Mouse (Mus musculus): ENCODE measurements around the gene Sh3kbp1. TPM values are rescaled to one million over a fixed set of nuclear protein-coding genes. Genes with fewer than 3 reads are reported as not detected.

Gene Sh3kbp1
- polyA plus RNA-seq, 1 experiment from 2014 or later = 35.0 TPM

- no peak for ATAC-seq (ENCODE audit: insufficient number of reproducible peaks, insufficient read depth, low FRiP score, low read depth)
- 76% methylated on average over 3 of the region's 3 CpGs for WGBS
- no peaks in the 10 kb centered on the region for H3K4me1 ChIP-seq (ENCODE audit: control insufficient read depth, insufficient read depth, low read length)
- H3K27ac ChIP-seq (ENCODE audit: low read length) = no peak overlapping the region
- H3K9me3 ChIP-seq (ENCODE audit: control insufficient read depth, low read depth, low read length) = no peaks in the 10 kb centered on the region
- H3K36me3 ChIP-seq (ENCODE audit: control insufficient read depth, insufficient read depth, low read length) = no peaks in the 10 kb centered on the region
- H3K27me3 ChIP-seq (ENCODE audit: control insufficient read depth, insufficient read depth, low read length) = no peaks in the 10 kb centered on the region
- H3K9ac ChIP-seq (replicated peaks; ENCODE audit: low read depth, low read length) = no peak overlapping the region
- no peak overlapping the region for H3K4me2 ChIP-seq (replicated peaks; ENCODE audit: low read depth, low read length)
- H3K4me3 ChIP-seq (ENCODE audit: low read depth, low read length) = no peak overlapping the region
Measured at GRCm38 (mm10) chrX:159912061-159912460, 285.0 kb downstream of the Sh3kbp1 start.

- WGBS = 68% methylated on average over 3 of the region's 3 CpGs
Measured at GRCm38 (mm10) chrX:159913489-159913888, 286.4 kb downstream of the Sh3kbp1 start.

GRCm38 (mm10) chrX:159915125-159915524, 288.1 kb downstream of the Sh3kbp1 start:
- no peaks in the 10 kb centered on the region for H3K36me3 ChIP-seq (ENCODE audit: control insufficient read depth, insufficient read depth, low read length)
- no peak overlapping the region for H3K4me3 ChIP-seq (ENCODE audit: low read depth, low read length)
- WGBS = 49% methylated on average over 1 of the region's 1 CpGs
- H3K27ac ChIP-seq (ENCODE audit: low read length) = no peak overlapping the region
- no peak overlapping the region for H3K9ac ChIP-seq (replicated peaks; ENCODE audit: low read depth, low read length)
- H3K27me3 ChIP-seq (ENCODE audit: control insufficient read depth, insufficient read depth, low read length) = no peaks in the 10 kb centered on the region
- H3K4me2 ChIP-seq (replicated peaks; ENCODE audit: low read depth, low read length) = no peak overlapping the region
- no peaks in the 10 kb centered on the region for H3K9me3 ChIP-seq (ENCODE audit: control insufficient read depth, low read depth, low read length)
- ATAC-seq (ENCODE audit: insufficient number of reproducible peaks, insufficient read depth, low FRiP score, low read depth) = no peak
- H3K4me1 ChIP-seq (ENCODE audit: control insufficient read depth, insufficient read depth, low read length) = no peaks in the 10 kb centered on the region

More at GRCm38 (mm10) chrX:159913489-159913888, 286.4 kb downstream of the Sh3kbp1 start:
- Histone ChIP-seq H3K4me1 (ENCODE audit: control insufficient read depth, insufficient read depth, low read length) (no peaks in the 10 kb centered on the region), H3K36me3 (ENCODE audit: control insufficient read depth, insufficient read depth, low read length) (no peaks in the 10 kb centered on the region), H3K9ac (replicated peaks; ENCODE audit: low read depth, low read length) (no peak overlapping the region), H3K9me3 (ENCODE audit: control insufficient read depth, low read depth, low read length) (no peaks in the 10 kb centered on the region), H3K4me3 (ENCODE audit: low read depth, low read length) (no peak overlapping the region), H3K27me3 (ENCODE audit: control insufficient read depth, insufficient read depth, low read length) (no peaks in the 10 kb centered on the region), H3K27ac (ENCODE audit: low read length) (no peak overlapping the region), H3K4me2 (replicated peaks; ENCODE audit: low read depth, low read length) (no peak overlapping the region)
- ATAC-seq (ENCODE audit: insufficient number of reproducible peaks, insufficient read depth, low FRiP score, low read depth) = no peak

DNA sequence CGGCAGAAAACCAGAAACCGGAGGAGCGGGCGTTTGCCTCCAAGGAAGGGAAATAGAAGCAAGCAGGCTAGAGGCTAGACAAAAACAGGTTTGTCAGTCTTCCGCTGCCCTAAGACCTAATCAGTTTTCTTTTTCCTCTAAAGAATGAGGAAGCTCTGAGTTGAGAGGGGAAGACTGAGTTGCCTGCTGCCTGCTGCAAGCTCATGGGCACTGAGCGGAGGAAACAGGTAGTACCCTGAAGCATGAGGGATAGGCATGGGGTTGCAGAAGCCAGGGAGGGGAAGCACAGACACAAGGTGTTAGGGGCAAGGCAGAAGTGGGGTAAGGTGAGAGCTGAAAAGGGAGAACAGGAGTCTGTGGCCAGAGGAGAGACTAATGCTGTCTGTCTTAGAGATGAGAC, 297.7 kb downstream of the Sh3kbp1 start:
- 86% methylated on average over 6 of the region's 6 CpGs for WGBS
- no peaks in the 10 kb centered on the region for H3K27me3 ChIP-seq (ENCODE audit: control insufficient read depth, insufficient read depth, low read length)
- no peaks in the 10 kb centered on the region for H3K9me3 ChIP-seq (ENCODE audit: control insufficient read depth, low read depth, low read length)
- no peaks in the 10 kb centered on the region for H3K4me1 ChIP-seq (ENCODE audit: control insufficient read depth, insufficient read depth, low read length)
- no peak overlapping the region for H3K27ac ChIP-seq (ENCODE audit: low read length)
- H3K4me3 ChIP-seq (ENCODE audit: low read depth, low read length) = no peak overlapping the region
- ATAC-seq (ENCODE audit: insufficient number of reproducible peaks, insufficient read depth, low FRiP score, low read depth) = no peak
- H3K4me2 ChIP-seq (replicated peaks; ENCODE audit: low read depth, low read length) = no peak overlapping the region
- no peaks in the 10 kb centered on the region for H3K36me3 ChIP-seq (ENCODE audit: control insufficient read depth, insufficient read depth, low read length)
- H3K9ac ChIP-seq (replicated peaks; ENCODE audit: low read depth, low read length) = no peak overlapping the region

DNA sequence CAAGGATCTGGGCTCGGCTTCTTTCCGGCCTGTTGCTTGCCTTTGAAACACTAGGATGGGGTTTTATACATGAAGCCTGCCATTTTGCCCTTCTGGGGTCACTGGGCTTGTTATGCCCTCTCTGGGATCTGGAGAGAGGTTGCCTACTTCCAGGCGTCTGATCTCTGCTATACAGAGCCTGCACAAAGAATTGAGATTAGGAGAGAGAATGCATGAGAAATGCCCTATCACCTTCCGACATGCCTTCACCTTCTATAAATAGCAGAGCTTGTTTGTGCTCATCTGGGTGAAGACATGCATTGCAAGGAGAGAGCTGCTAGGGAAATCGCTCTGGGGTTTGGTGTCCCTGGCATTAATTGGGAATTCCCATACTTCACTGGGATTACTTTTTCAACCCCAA, 301.1 kb downstream of the Sh3kbp1 start:
- 74% methylated on average over 5 of the region's 5 CpGs for WGBS
- ATAC-seq (ENCODE audit: insufficient number of reproducible peaks, insufficient read depth, low FRiP score, low read depth) = no peak
- H3K4me3 ChIP-seq (ENCODE audit: low read depth, low read length) = no peak overlapping the region
- H3K9ac ChIP-seq (replicated peaks; ENCODE audit: low read depth, low read length) = no peak overlapping the region
- no peak overlapping the region for H3K27ac ChIP-seq (ENCODE audit: low read length)
- H3K4me2 ChIP-seq (replicated peaks; ENCODE audit: low read depth, low read length) = no peak overlapping the region
- H3K4me1 ChIP-seq (ENCODE audit: control insufficient read depth, insufficient read depth, low read length) = no peaks in the 10 kb centered on the region
- H3K27me3 ChIP-seq (ENCODE audit: control insufficient read depth, insufficient read depth, low read length) = no peaks in the 10 kb centered on the region
- H3K36me3 ChIP-seq (ENCODE audit: control insufficient read depth, insufficient read depth, low read length) = no peaks in the 10 kb centered on the region
- H3K9me3 ChIP-seq (ENCODE audit: control insufficient read depth, low read depth, low read length) = no peaks in the 10 kb centered on the region

GRCm38 (mm10) chrX:159928834-159929233, 301.8 kb downstream of the Sh3kbp1 start:
- Histone ChIP-seq H3K36me3 (ENCODE audit: control insufficient read depth, insufficient read depth, low read length) (no peaks in the 10 kb centered on the region), H3K27me3 (ENCODE audit: control insufficient read depth, insufficient read depth, low read length) (no peaks in the 10 kb centered on the region), H3K27ac (ENCODE audit: low read length) (no peak overlapping the region), H3K9ac (replicated peaks; ENCODE audit: low read depth, low read length) (no peak overlapping the region), H3K4me2 (replicated peaks; ENCODE audit: low read depth, low read length) (no peak overlapping the region), H3K4me1 (ENCODE audit: control insufficient read depth, insufficient read depth, low read length) (no peaks in the 10 kb centered on the region), H3K9me3 (ENCODE audit: control insufficient read depth, low read depth, low read length) (no peaks in the 10 kb centered on the region), H3K4me3 (ENCODE audit: low read depth, low read length) (no peak overlapping the region)
- ATAC-seq (ENCODE audit: insufficient number of reproducible peaks, insufficient read depth, low FRiP score, low read depth) = no peak
- 74% methylated on average over 3 of the region's 3 CpGs for WGBS

DNA sequence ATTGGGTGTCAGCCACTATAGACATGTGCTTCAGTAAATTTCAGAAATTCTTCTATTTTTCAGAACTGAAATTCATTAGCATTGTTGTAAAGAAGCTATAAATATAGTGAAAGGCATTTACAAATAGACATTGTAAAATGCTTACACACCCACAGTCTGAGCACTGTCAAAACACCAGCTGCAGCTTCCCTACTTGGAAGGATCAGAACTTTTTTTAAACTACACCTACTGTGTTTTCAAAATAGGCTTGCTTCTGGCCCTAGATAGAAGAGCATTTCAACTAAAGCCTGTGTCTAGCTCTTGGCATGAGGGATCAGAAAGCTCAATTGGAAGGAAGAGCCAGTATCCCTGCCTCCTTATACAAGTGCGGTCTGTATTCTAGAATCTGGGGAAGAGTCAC, 305.0 kb downstream of the Sh3kbp1 start:
- Histone ChIP-seq H3K36me3 (ENCODE audit: control insufficient read depth, insufficient read depth, low read length) (no peaks in the 10 kb centered on the region), H3K9ac (replicated peaks; ENCODE audit: low read depth, low read length) (no peak overlapping the region), H3K27me3 (ENCODE audit: control insufficient read depth, insufficient read depth, low read length) (no peaks in the 10 kb centered on the region), H3K4me1 (ENCODE audit: control insufficient read depth, insufficient read depth, low read length) (no peaks in the 10 kb centered on the region), H3K27ac (ENCODE audit: low read length) (no peak overlapping the region), H3K9me3 (ENCODE audit: control insufficient read depth, low read depth, low read length) (no peaks in the 10 kb centered on the region), H3K4me3 (ENCODE audit: low read depth, low read length) (no peak overlapping the region), H3K4me2 (replicated peaks; ENCODE audit: low read depth, low read length) (no peak overlapping the region)
- 91% methylated on average over 1 of the region's 1 CpGs for WGBS
- no peak for ATAC-seq (ENCODE audit: insufficient number of reproducible peaks, insufficient read depth, low FRiP score, low read depth)

DNA sequence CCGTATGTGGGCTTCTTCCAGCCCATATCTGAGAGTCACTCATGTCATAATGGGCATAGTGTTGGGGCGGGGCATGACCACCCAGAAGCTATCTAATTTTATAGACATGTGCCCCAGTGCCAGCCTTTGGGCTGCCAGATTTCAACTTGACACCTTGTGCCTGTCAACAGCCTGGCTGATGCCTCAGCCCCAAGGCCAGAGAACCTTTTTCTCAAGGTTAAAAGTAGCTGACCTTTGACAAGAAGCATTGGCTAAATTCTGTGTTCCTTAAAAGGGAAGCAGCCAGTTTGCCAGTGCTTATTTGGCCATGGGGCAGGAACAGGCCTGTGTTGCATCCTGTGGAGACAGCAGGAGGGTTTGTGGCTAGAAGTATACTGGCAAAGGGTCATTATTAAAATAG, 315.5 kb downstream of the Sh3kbp1 start:
- no peak for ATAC-seq (ENCODE audit: insufficient number of reproducible peaks, insufficient read depth, low FRiP score, low read depth)

GRCm38 (mm10) chrX:159943586-159943985, 316.5 kb downstream of the Sh3kbp1 start:
- 62% methylated on average over 1 of the region's 1 CpGs for WGBS
- H3K9me3 ChIP-seq (ENCODE audit: control insufficient read depth, low read depth, low read length) = no peaks in the 10 kb centered on the region
- no peaks in the 10 kb centered on the region for H3K4me1 ChIP-seq (ENCODE audit: control insufficient read depth, insufficient read depth, low read length)
- H3K36me3 ChIP-seq (ENCODE audit: control insufficient read depth, insufficient read depth, low read length) = no peaks in the 10 kb centered on the region
- no peak overlapping the region for H3K4me3 ChIP-seq (ENCODE audit: low read depth, low read length)
- no peak overlapping the region for H3K27ac ChIP-seq (ENCODE audit: low read length)
- no peak overlapping the region for H3K9ac ChIP-seq (replicated peaks; ENCODE audit: low read depth, low read length)
- H3K4me2 ChIP-seq (replicated peaks; ENCODE audit: low read depth, low read length) = no peak overlapping the region
- H3K27me3 ChIP-seq (ENCODE audit: control insufficient read depth, insufficient read depth, low read length) = no peaks in the 10 kb centered on the region
- no peak for ATAC-seq (ENCODE audit: insufficient number of reproducible peaks, insufficient read depth, low FRiP score, low read depth)

More for the DNA sequence above, 315.5 kb downstream of the Sh3kbp1 start:
- H3K36me3 ChIP-seq (ENCODE audit: control insufficient read depth, insufficient read depth, low read length) = no peaks in the 10 kb centered on the region
- no peak overlapping the region for H3K4me2 ChIP-seq (replicated peaks; ENCODE audit: low read depth, low read length)
- no peaks in the 10 kb centered on the region for H3K4me1 ChIP-seq (ENCODE audit: control insufficient read depth, insufficient read depth, low read length)
- H3K27me3 ChIP-seq (ENCODE audit: control insufficient read depth, insufficient read depth, low read length) = no peaks in the 10 kb centered on the region
- H3K27ac ChIP-seq (ENCODE audit: low read length) = no peak overlapping the region
- no peak overlapping the region for H3K9ac ChIP-seq (replicated peaks; ENCODE audit: low read depth, low read length)
- WGBS = 84% methylated on average over 2 of the region's 2 CpGs
- H3K9me3 ChIP-seq (ENCODE audit: control insufficient read depth, low read depth, low read length) = no peaks in the 10 kb centered on the region
- no peak overlapping the region for H3K4me3 ChIP-seq (ENCODE audit: low read depth, low read length)

All from stomach, embryonic 14.5 days (tissue).